Mouse (Mus musculus): ENCODE data around the gene Insl5. TPM values are rescaled to one million over a fixed set of nuclear protein-coding genes. Genes with fewer than 3 reads are reported as not detected.

Insl5 gene
- polyA plus RNA-seq, 1 experiment: 2.3 TPM

GRCm38 (mm10) chr4:103039838-103040191, 13.2 kb upstream of the Insl5 start:
- 62% methylated on average over 5 of the region's 5 CpGs for WGBS
- Histone ChIP-seq H3K27ac (ENCODE audit: insufficient read depth, low read length) (no peak overlapping the region), H3K27me3 (ENCODE audit: control insufficient read depth, insufficient read depth, low read length) (no peaks in the 10 kb centered on the region), H3K4me3 (replicated peaks; ENCODE audit: insufficient read depth, low read depth, low read length) (no peak overlapping the region), H3K4me1 (ENCODE audit: control insufficient read depth, insufficient read depth, low read length) (no peaks in the 10 kb centered on the region)
- TF ChIP-seq POLR2A (IDR thresholded peaks at IDR 0.05; ENCODE audit: borderline replicate concordance, insufficient read depth, low read length) (no peak), CTCF (IDR thresholded peaks at IDR 0.05; ENCODE audit: borderline replicate concordance, insufficient read depth, low read depth, low read length) (no peak)
- DNase-seq: no peak

GRCm38 (mm10) chr4:103039103-103039837, 12.6 kb upstream of the Insl5 start:
- H3K4me1 ChIP-seq (ENCODE audit: control insufficient read depth, insufficient read depth, low read length): no peaks in the 10 kb centered on the region
- TF ChIP-seq POLR2A (IDR thresholded peaks at IDR 0.05; ENCODE audit: borderline replicate concordance, insufficient read depth, low read length) (no peak), CTCF (IDR thresholded peaks at IDR 0.05; ENCODE audit: borderline replicate concordance, insufficient read depth, low read depth, low read length) (no peak)
- WGBS: 91% methylated on average over 14 of the region's 14 CpGs
- no peak overlapping the region for H3K4me3 ChIP-seq (replicated peaks; ENCODE audit: insufficient read depth, low read depth, low read length)
- DNase-seq: no peak
- no peaks in the 10 kb centered on the region for H3K27me3 ChIP-seq (ENCODE audit: control insufficient read depth, insufficient read depth, low read length)
- H3K27ac ChIP-seq (ENCODE audit: insufficient read depth, low read length): no peak overlapping the region

- no peak for DNase-seq
- Histone ChIP-seq H3K27me3 (ENCODE audit: control insufficient read depth, insufficient read depth, low read length) (no peaks in the 10 kb centered on the region), H3K4me1 (ENCODE audit: control insufficient read depth, insufficient read depth, low read length) (no peaks in the 10 kb centered on the region), H3K27ac (ENCODE audit: insufficient read depth, low read length) (no peak overlapping the region), H3K4me3 (replicated peaks; ENCODE audit: insufficient read depth, low read depth, low read length) (no peak overlapping the region)
- TF ChIP-seq CTCF (IDR thresholded peaks at IDR 0.05; ENCODE audit: borderline replicate concordance, insufficient read depth, low read depth, low read length): no peak
- no peak for TF ChIP-seq POLR2A (IDR thresholded peaks at IDR 0.05; ENCODE audit: borderline replicate concordance, insufficient read depth, low read length)
- 82% methylated on average over 13 of the region's 13 CpGs for WGBS
These were observed 1.8 kb upstream of the Insl5 start for GRCm38 (mm10) chr4:103028177-103029088.

GRCm38 (mm10) chr4:103027745-103028144, 1.1 kb upstream of the Insl5 start:
- H3K4me3 ChIP-seq (replicated peaks; ENCODE audit: insufficient read depth, low read depth, low read length): no peak overlapping the region
- no peaks in the 10 kb centered on the region for H3K4me1 ChIP-seq (ENCODE audit: control insufficient read depth, insufficient read depth, low read length)
- no peak for DNase-seq
- H3K27ac ChIP-seq (ENCODE audit: insufficient read depth, low read length): no peak overlapping the region
- no peaks in the 10 kb centered on the region for H3K27me3 ChIP-seq (ENCODE audit: control insufficient read depth, insufficient read depth, low read length)
- WGBS: 80% methylated on average over 7 of the region's 7 CpGs
- TF ChIP-seq POLR2A (IDR thresholded peaks at IDR 0.05; ENCODE audit: borderline replicate concordance, insufficient read depth, low read length) (no peak), CTCF (IDR thresholded peaks at IDR 0.05; ENCODE audit: borderline replicate concordance, insufficient read depth, low read depth, low read length) (no peak)

GRCm38 (mm10) chr4:103013490-103013889, 13.2 kb downstream of the Insl5 start:
- Histone ChIP-seq H3K27me3 (ENCODE audit: control insufficient read depth, insufficient read depth, low read length) (no peaks in the 10 kb centered on the region), H3K4me3 (replicated peaks; ENCODE audit: insufficient read depth, low read depth, low read length) (no peak overlapping the region), H3K4me1 (ENCODE audit: control insufficient read depth, insufficient read depth, low read length) (no peaks in the 10 kb centered on the region), H3K27ac (ENCODE audit: insufficient read depth, low read length) (no peak overlapping the region)
- DNase-seq: no peak
- WGBS: 16% methylated on average over 4 of the region's 4 CpGs
- no peak for TF ChIP-seq CTCF (IDR thresholded peaks at IDR 0.05; ENCODE audit: borderline replicate concordance, insufficient read depth, low read depth, low read length)
- TF ChIP-seq POLR2A (IDR thresholded peaks at IDR 0.05; ENCODE audit: borderline replicate concordance, insufficient read depth, low read length): no peak

- no peak overlapping the region for H3K4me3 ChIP-seq (replicated peaks; ENCODE audit: insufficient read depth, low read depth, low read length)
- H3K27ac ChIP-seq (ENCODE audit: insufficient read depth, low read length): no peak overlapping the region
- no peaks in the 10 kb centered on the region for H3K27me3 ChIP-seq (ENCODE audit: control insufficient read depth, insufficient read depth, low read length)
- DNase-seq: no peak
- WGBS: 47% methylated on average over 7 of the region's 7 CpGs
- no peaks in the 10 kb centered on the region for H3K4me1 ChIP-seq (ENCODE audit: control insufficient read depth, insufficient read depth, low read length)
- TF ChIP-seq CTCF (IDR thresholded peaks at IDR 0.05; ENCODE audit: borderline replicate concordance, insufficient read depth, low read depth, low read length) (no peak), POLR2A (IDR thresholded peaks at IDR 0.05; ENCODE audit: borderline replicate concordance, insufficient read depth, low read length) (no peak)
These were observed 14.8 kb downstream of the Insl5 start for GRCm38 (mm10) chr4:103011823-103012222.

GRCm38 (mm10) chr4:103010734-103011133, 15.9 kb downstream of the Insl5 start:
- Histone ChIP-seq H3K4me1 (ENCODE audit: control insufficient read depth, insufficient read depth, low read length) (no peaks in the 10 kb centered on the region), H3K27me3 (ENCODE audit: control insufficient read depth, insufficient read depth, low read length) (no peaks in the 10 kb centered on the region), H3K4me3 (replicated peaks; ENCODE audit: insufficient read depth, low read depth, low read length) (no peak overlapping the region), H3K27ac (ENCODE audit: insufficient read depth, low read length) (no peak overlapping the region)
- 86% methylated on average over 4 of the region's 4 CpGs for WGBS
- TF ChIP-seq POLR2A (IDR thresholded peaks at IDR 0.05; ENCODE audit: borderline replicate concordance, insufficient read depth, low read length) (no peak), CTCF (IDR thresholded peaks at IDR 0.05; ENCODE audit: borderline replicate concordance, insufficient read depth, low read depth, low read length) (no peak)
- DNase-seq: no peak

All from cerebellum, adult 2 months (tissue).